Mouse (Mus musculus) liver, embryonic 11.5 days (tissue): ENCODE results near the gene Ccn6. TPM values are rescaled to one million over a fixed set of nuclear protein-coding genes. Genes with fewer than 3 reads are reported as not detected.

Source experiments
- ATAC-seq: fragments of 200-750 bp; cut with Nextera tagmentation; replicated peaks from 2 replicates; pipeline ENCODE4 v1.8.0; 2017; ENCODE audit warnings: moderate number of reproducible peaks, mild to moderate bottlenecking, moderate TSS enrichment, moderate library complexity; ENCODE audit not compliant: low FRiP score
- DNase-seq: peaks from one replicate; pipeline ENCODE4 v3.0.0-alpha.2; 2017; ENCODE audit warnings: low spot score
- H3K27ac ChIP-seq: fragments of 300-500 bp; sonication (generic); 2 replicates; pipeline ENCODE4 v1.5.1; 2014; ENCODE audit warnings: mild to moderate bottlenecking, low read depth, low read length, control low read depth
- H3K27me3 ChIP-seq: fragments of 300-500 bp; sonication (generic); replicated peaks from 2 replicates; pipeline ENCODE4 v1.6.1; 2014; ENCODE audit warnings: low read length, mixed read lengths; ENCODE audit not compliant: control insufficient read depth, insufficient read depth
- H3K36me3 ChIP-seq: fragments of 300-500 bp; sonication (generic); 2 replicates; pipeline ENCODE4 v1.6.1; 2014; ENCODE audit warnings: mild to moderate bottlenecking, low read length, moderate library complexity, mixed read lengths; ENCODE audit not compliant: control insufficient read depth, insufficient read depth
- H3K4me1 ChIP-seq: fragments of 300-500 bp; sonication (generic); replicated peaks from 2 replicates; pipeline ENCODE4 v1.6.1; 2014; ENCODE audit warnings: low read length, mixed read lengths; ENCODE audit not compliant: control insufficient read depth, insufficient read depth
- H3K4me2 ChIP-seq: fragments of 300-500 bp; sonication (generic); 2 replicates; pipeline ENCODE4 v1.6.1; 2014; ENCODE audit warnings: mild to moderate bottlenecking, control low read depth, moderate library complexity
- H3K4me3 ChIP-seq: fragments of 300-500 bp; sonication (generic); 2 replicates; pipeline ENCODE4 v1.5.1; 2014; ENCODE audit warnings: low read depth, low read length, control low read depth
- H3K9ac ChIP-seq: fragments of 300-500 bp; sonication (generic); 2 replicates; pipeline ENCODE4 v1.6.1; 2014; ENCODE audit warnings: low read depth, low read length, control low read depth
- H3K9me3 ChIP-seq: fragments of 300-500 bp; sonication (generic); 2 replicates; pipeline ENCODE4 v1.6.1; 2016; ENCODE audit warnings: low read length, inconsistent platforms, mixed read lengths; ENCODE audit not compliant: control insufficient read depth
- WGBS: fragments of 180-500 bp; shearing (Covaris S2); extraction: QIAGEN DNeasy Blood & Tissue Kit; methylation state at CpG from one replicate; pipeline ENCODE4 v1.1.7; 2014; 5-methylcytosine and 5-hydroxymethylcytosine counted together
- polyA plus RNA-seq: library from polyadenylated mRNA; unstranded; fragments of >200 nt; fragmentation: Nextera tagmentation; extraction: Ambion mirVana; gene quantifications from 2 replicates; pipeline ENCODE4 v1.2.1, GENCODE M21; 2014

Gene Ccn6
- polyA plus RNA-seq, 1 experiment from 2014 or later: 0.29 TPM

DNA sequence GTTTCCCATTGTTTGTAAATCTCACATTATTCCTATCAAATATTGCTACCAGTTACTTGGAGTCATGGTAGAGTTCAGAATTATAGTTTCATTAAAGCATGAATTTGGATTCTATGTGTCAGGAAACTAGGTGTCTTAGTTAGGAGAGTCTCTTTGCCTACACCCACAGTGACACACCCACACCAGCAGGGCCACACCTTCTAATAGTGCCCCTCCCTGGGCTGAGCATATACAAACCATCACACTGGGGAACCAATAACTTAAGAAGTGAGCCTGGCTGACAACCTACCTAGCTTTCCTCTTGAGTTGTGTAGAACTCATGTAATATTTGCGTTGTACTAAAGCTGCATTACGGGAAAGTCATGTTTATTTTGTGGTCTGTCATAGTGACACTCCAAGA, 22.2 kb downstream of the Ccn6 start:
- ATAC-seq: no peak
- DNase-seq: no peak

DNA sequence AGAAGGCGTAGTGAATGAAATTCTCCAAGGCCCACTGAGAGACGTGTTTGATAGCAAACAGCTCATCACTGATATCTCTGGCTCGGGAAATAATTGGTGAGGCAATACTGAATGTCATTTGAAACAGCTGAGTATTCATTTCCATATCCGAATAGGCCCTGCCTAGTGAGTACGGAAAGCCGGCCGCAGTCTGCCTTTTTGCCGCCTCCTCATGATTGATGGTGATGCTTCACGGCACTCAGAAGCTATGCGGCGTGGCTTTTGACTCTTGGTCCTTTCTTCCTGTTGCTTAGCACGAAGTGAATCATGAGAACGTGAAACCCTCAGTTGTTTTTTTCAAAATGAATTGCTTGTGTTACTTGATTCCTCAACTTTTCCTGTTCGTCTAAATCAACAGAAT, 22.8 kb downstream of the Ccn6 start:
- Histone ChIP-seq H3K27ac (no peak overlapping the region), H3K27me3 (no peaks in the 10 kb centered on the region), H3K4me3 (no peak overlapping the region), H3K4me2 (no peak overlapping the region), H3K9ac (no peak overlapping the region), H3K9me3 (no peaks in the 10 kb centered on the region), H3K36me3 (peaks cover 18% of the 10 kb centered on the region; the same call in 1 of the 2 replicates), H3K4me1 (no peaks in the 10 kb centered on the region)
- ATAC-seq (no peak), DNase-seq (no peak)
- 87% methylated on average over 14 of the region's 14 CpGs for WGBS

More for the DNA sequence above, 22.2 kb downstream of the Ccn6 start:
- WGBS: 92% methylated on average over 2 of the region's 2 CpGs
- Histone ChIP-seq H3K36me3 (peaks cover 18% of the 10 kb centered on the region; the same call in 1 of the 2 replicates), H3K27me3 (no peaks in the 10 kb centered on the region), H3K4me3 (no peak overlapping the region), H3K4me1 (no peaks in the 10 kb centered on the region), H3K4me2 (no peak overlapping the region), H3K9ac (no peak overlapping the region), H3K27ac (no peak overlapping the region), H3K9me3 (no peaks in the 10 kb centered on the region)

DNA sequence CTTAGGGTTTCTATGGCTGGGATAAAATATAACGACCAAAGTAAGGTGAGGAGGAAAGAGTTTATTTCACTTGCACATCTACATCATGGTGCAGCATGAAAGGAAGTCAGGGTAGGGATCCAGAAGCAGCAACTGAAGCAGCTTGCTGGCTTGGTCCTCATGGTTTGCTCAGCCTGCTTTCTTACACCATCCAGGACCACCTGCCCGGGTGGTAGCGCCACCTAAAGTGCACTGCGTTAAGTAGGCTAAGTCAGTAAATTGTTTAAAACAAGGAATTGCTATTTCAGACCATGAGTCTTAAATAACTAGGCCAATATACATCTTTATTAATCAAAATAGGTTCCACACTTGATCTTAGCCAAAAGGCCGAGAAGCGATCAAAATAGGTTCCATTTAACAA, 24.8 kb downstream of the Ccn6 start:
- Histone ChIP-seq H3K4me3 (no peak overlapping the region), H3K4me1 (peaks cover 7% of the 10 kb centered on the region; the same call in 1 of the 2 replicates), H3K4me2 (no peak overlapping the region), H3K27me3 (no peaks in the 10 kb centered on the region), H3K36me3 (peaks cover 10% of the 10 kb centered on the region; the same call in 1 of the 2 replicates), H3K27ac (no peak overlapping the region), H3K9ac (no peak overlapping the region), H3K9me3 (no peaks in the 10 kb centered on the region)
- 88% methylated on average over 6 of the region's 6 CpGs for WGBS
- DNase-seq (no peak), ATAC-seq (no peak)

DNA sequence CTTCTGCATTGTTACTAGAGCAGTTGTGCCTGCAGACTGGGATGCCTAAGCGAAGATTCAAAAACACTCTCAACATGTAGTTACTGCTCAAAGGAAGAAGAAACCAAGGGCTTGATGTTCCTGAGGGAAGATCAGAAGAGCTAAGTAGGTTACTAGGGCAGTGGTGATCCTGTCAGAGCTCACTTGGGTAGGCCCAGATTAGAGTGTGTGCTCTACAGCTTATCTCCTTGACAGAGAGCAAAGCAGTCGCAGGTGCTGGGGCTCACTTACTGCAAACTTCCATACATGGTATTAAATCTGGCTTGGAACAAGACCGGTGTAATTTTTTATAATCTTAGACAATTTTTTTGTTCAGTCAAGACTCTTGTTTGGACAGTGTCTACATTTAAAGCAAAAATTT, 25.8 kb downstream of the Ccn6 start:
- Histone ChIP-seq H3K4me1 (peaks cover 9% of the 10 kb centered on the region; the same call in 1 of the 2 replicates), H3K27ac (no peak overlapping the region), H3K9ac (no peak overlapping the region), H3K9me3 (no peaks in the 10 kb centered on the region), H3K27me3 (no peaks in the 10 kb centered on the region), H3K4me3 (no peak overlapping the region), H3K36me3 (peaks cover 10% of the 10 kb centered on the region; the same call in 1 of the 2 replicates), H3K4me2 (no peak overlapping the region)
- DNase-seq (no peak), ATAC-seq (no peak)
- WGBS: 76% methylated on average over 3 of the region's 3 CpGs

DNA sequence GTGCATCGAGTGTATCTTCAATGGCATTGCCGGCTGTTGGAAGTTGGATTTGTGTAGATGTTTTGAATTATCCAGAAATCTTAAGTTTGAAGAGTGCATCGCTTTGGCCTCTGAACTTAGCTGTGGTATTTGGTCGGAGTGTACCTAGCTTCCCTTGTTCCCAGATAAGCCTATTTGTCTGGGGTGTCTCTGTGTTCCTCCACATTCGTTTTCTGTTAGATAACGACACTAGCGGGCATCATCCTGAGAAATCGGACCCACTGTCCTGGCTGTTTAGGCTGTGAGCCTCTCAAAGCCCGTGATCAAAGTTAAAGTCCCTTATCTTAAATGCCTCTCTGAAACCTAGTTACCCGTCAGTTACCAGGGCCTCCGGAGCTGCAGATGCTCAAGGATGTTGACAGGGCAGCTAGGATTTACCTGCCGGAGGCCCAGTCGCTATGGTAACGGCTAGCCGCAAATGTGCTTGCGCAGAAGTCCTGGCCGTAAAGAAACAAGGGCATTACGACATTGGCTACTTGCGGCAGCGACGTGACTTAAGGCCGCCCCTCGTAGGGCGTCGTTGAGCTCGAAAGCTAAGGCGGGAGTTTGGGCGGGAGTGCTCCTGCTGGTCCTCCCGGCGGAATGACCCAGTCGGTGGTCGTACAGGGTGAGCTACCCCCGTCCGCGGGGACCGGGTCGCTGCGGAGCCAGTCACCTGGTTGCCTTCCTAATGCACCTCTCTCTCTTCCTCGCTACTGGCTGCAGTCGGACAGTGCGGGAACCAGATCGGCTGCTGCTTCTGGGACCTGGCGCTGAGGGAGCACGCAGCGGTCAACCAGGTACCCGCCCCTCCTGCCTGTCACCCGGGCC, 29.9 kb downstream of the Ccn6 start, which contains the start of the genes Fam229b and Tube1:
Gene Fam229b (minus strand): TSS at position 453 of the 849 bp plus-strand sequence.
Gene Tube1 (plus strand): TSS at position 515 of the 849 bp plus-strand sequence.
- peak; percentile 89 for ATAC-seq
- Histone ChIP-seq H3K4me1 (peaks cover 9% of the 10 kb centered on the region; the same call in 1 of the 2 replicates), H3K4me3 (peak within 1 kb of the TSS; percentile 61), H3K27me3 (no peaks in the 10 kb centered on the region), H3K27ac (no peak within 1 kb of the TSS), H3K36me3 (0 out of 2 replicates have a peak, but pooled peaks cover 2% of the 10 kb centered on the region), H3K9ac (peak within 1 kb of the TSS; percentile 70), H3K4me2 (peak within 1 kb of the TSS; percentile 73), H3K9me3 (no peaks in the 10 kb centered on the region)
- 4% methylated on average over 47 of the region's 47 CpGs for WGBS
- peak; percentile 80 for DNase-seq

DNA sequence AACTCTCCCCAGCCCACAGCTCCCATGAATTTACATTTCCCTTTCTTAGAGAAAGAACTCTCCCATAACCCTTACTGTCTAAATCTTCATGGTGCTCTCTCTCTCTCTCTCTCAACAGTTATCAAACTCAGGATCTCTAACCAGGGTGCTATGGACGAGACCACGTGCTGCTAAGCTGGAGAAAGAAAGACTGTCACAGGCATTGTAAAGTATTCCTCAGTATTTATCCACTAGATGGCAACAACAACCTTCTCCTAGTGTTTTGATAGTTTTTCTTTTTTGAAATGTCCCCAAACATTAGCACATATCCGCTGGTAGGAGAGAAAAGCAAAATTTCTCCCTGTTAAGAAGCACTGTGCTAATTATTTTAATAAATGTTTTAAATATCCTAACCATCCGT, 42.2 kb downstream of the Ccn6 start:
- no peak overlapping the region for H3K4me2 ChIP-seq
- ATAC-seq (no peak), DNase-seq (no peak)
- no peaks in the 10 kb centered on the region for H3K4me1 ChIP-seq
- no peak overlapping the region for H3K27ac ChIP-seq
- no peak overlapping the region for H3K4me3 ChIP-seq
- H3K9me3 ChIP-seq: no peaks in the 10 kb centered on the region
- WGBS: 25% methylated on average over 4 of the region's 4 CpGs
- no peak overlapping the region for H3K9ac ChIP-seq
- H3K27me3 ChIP-seq: no peaks in the 10 kb centered on the region
- H3K36me3 ChIP-seq: no peaks in the 10 kb centered on the region

DNA sequence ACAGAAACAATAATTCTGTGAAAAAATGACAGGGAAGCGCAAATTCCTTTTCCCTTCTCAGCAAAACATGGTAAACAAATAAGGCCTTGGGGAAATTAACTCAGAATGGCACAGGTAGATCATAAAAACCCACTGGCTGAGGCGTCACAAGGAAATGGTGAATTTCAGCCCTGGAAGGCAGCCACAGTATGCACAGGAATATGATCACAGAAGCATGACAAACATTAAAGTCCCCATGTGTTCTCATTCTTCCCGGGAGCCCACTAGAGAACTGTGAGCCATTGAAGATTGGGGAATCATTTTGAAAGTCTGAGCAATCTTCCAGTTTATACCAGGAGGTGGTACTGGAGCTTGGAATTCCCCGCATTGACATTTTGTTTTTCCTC, 54.1 kb downstream of the Ccn6 start:
- Histone ChIP-seq H3K4me3 (no peak overlapping the region), H3K27me3 (no peaks in the 10 kb centered on the region), H3K9me3 (no peaks in the 10 kb centered on the region), H3K4me1 (no peaks in the 10 kb centered on the region), H3K27ac (no peak overlapping the region), H3K36me3 (no peaks in the 10 kb centered on the region), H3K4me2 (no peak overlapping the region), H3K9ac (no peak overlapping the region)
- ATAC-seq (no peak), DNase-seq (no peak)
- 68% methylated on average over 4 of the region's 4 CpGs for WGBS

DNA sequence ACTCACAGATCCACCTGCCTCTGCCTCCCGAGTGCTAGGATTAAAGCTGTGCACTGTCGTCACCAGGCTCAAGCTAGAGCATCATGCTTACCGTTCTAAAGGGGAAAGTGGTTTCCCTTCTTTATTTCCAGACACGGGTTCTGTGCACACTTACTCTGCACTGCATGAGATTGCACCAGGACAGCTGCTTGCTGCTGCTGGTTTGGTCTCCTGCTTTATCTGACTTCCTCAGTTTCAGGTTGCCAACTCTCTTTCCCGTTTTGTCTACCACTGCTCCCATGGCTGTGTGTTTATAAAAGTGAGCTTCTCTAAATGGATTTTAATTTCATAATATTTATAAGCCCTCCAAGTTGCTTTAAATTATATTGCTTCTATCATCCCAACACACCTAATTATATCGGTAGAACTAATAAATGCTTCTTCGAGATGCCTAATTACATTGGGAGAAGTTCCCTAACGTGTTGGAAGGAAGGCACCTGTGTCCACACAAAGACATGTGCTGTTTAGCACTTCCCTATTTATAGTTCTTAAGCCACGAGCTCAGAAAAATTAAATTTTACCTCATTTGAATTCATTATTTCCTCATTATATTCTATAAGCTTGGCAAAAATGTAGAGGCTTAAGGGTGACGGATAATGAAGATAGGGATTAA, 54.6 kb downstream of the Ccn6 start:
- H3K4me2 ChIP-seq: no peak overlapping the region
- WGBS: 53% methylated on average over 10 of the region's 10 CpGs
- no peaks in the 10 kb centered on the region for H3K9me3 ChIP-seq
- H3K4me3 ChIP-seq: no peak overlapping the region
- H3K36me3 ChIP-seq: no peaks in the 10 kb centered on the region
- ATAC-seq: no peak
- H3K9ac ChIP-seq: no peak overlapping the region
- H3K27me3 ChIP-seq: no peaks in the 10 kb centered on the region
- no peaks in the 10 kb centered on the region for H3K4me1 ChIP-seq
- no peak for DNase-seq
- H3K27ac ChIP-seq: no peak overlapping the region
